Mouse (Mus musculus): ENCODE measurements around the gene Ss18l1.
A peak's percentile ranks its signal among the peaks of the same experiment; 100 is the strongest.

Ss18l1 gene

GRCm38 (mm10) chr2:180042256-180042857 lies at the start of gene Ss18l1, which contains the start of gene Psma7:
Gene Ss18l1 (plus strand): TSS chr2:180042509.
Gene Psma7 (minus strand): TSS chr2:180042433.
- peak; percentile 88 for DNase-seq (ENCODE audit: low spot score)

- DNase-seq (ENCODE audit: low spot score), result no peak
These were observed 49.2 kb upstream of the Ss18l1 start for GRCm38 (mm10) chr2:179993071-179993470.

GRCm38 (mm10) chr2:179998431-179998830 lies 43.9 kb upstream of the Ss18l1 start:
- DNase-seq (ENCODE audit: low spot score), result no peak

- DNase-seq (ENCODE audit: low spot score), result no peak
These were observed 40.7 kb upstream of the Ss18l1 start for GRCm38 (mm10) chr2:180001635-180002034.

- no peak for DNase-seq (ENCODE audit: low spot score)
These were observed 36.5 kb upstream of the Ss18l1 start for GRCm38 (mm10) chr2:180005656-180006351.

GRCm38 (mm10) chr2:180006352-180007017 lies 35.8 kb upstream of the Ss18l1 start:
- DNase-seq (ENCODE audit: low spot score), result peak; percentile 10

- DNase-seq (ENCODE audit: low spot score), result no peak
These were observed 31.6 kb upstream of the Ss18l1 start for GRCm38 (mm10) chr2:180010686-180011085.

GRCm38 (mm10) chr2:180011370-180011769 lies 30.9 kb upstream of the Ss18l1 start:
- DNase-seq (ENCODE audit: low spot score), result peak; percentile 73

- DNase-seq (ENCODE audit: low spot score), result no peak
These were observed 28.6 kb upstream of the Ss18l1 start for GRCm38 (mm10) chr2:180013686-180014085.

GRCm38 (mm10) chr2:180017632-180018031 lies 24.7 kb upstream of the Ss18l1 start:
- no peak for DNase-seq (ENCODE audit: low spot score)

GRCm38 (mm10) chr2:180018573-180018972 lies 23.7 kb upstream of the Ss18l1 start:
- DNase-seq (ENCODE audit: low spot score), result no peak

GRCm38 (mm10) chr2:180020091-180020661 lies 22.1 kb upstream of the Ss18l1 start:
- DNase-seq (ENCODE audit: low spot score), result no peak

- DNase-seq (ENCODE audit: low spot score), result no peak
These were observed 21.4 kb upstream of the Ss18l1 start for GRCm38 (mm10) chr2:180020919-180021318.

- DNase-seq (ENCODE audit: low spot score), result no peak
These were observed 19.6 kb upstream of the Ss18l1 start for GRCm38 (mm10) chr2:180022751-180023150.

- DNase-seq (ENCODE audit: low spot score), result peak; percentile 99
These were observed 17.8 kb upstream of the Ss18l1 start, which contains the start of gene Lsm14b for GRCm38 (mm10) chr2:180024401-180025098. Gene Lsm14b (plus strand): TSS chr2:180024987.

- DNase-seq (ENCODE audit: low spot score), result peak; percentile 70
These were observed 17.0 kb upstream of the Ss18l1 start for GRCm38 (mm10) chr2:180025135-180025860.

- DNase-seq (ENCODE audit: low spot score), result no peak
These were observed 16.5 kb upstream of the Ss18l1 start for GRCm38 (mm10) chr2:180025861-180026200.

- DNase-seq (ENCODE audit: low spot score), result no peak
These were observed 14.5 kb upstream of the Ss18l1 start for GRCm38 (mm10) chr2:180027768-180028167.

GRCm38 (mm10) chr2:180031270-180031669 lies 11.0 kb upstream of the Ss18l1 start:
- DNase-seq (ENCODE audit: low spot score), result no peak

GRCm38 (mm10) chr2:180032925-180033324 lies 9.4 kb upstream of the Ss18l1 start:
- DNase-seq (ENCODE audit: low spot score), result no peak

GRCm38 (mm10) chr2:180033956-180034355 lies 8.4 kb upstream of the Ss18l1 start:
- DNase-seq (ENCODE audit: low spot score), result no peak

Data from testis, postnatal 14 days (tissue).